Mouse (Mus musculus) heart, adult 2 months (tissue): Measurements from ENCODE around the gene Rpl21.

Experiments used
- CTCF ChIP-seq: fragments of 200-600 bp; IDR thresholded peaks from 2 replicates; pipeline ENCODE4 v1.8.1; 2022; ENCODE audit warnings: antibody characterized with exemption, mild to moderate bottlenecking, moderate library complexity
- POLR2A ChIP-seq: fragments of 200-500 bp; IDR thresholded peaks from 2 replicates; pipeline ENCODE4 v1.6.1; 2011; ENCODE audit warnings: mild to moderate bottlenecking, low read depth, low read length, control low read depth; ENCODE audit not compliant: insufficient read depth

- no peak for TF ChIP-seq CTCF
- no peak for TF ChIP-seq POLR2A
Observed at GRCm38 (mm10) chr5:146798031-146798430, 34.7 kb upstream of the Rpl21 start.
